Mouse (Mus musculus) myocyte (in vitro differentiated cells): Measurements from ENCODE around the gene Mrps27.

Source experiments
- CEBPB ChIP-seq: IDR thresholded peaks from 2 replicates; pipeline ENCODE4 v1.6.1; 2011; ENCODE audit warnings: mild to moderate bottlenecking, moderate library complexity; ENCODE audit not compliant: poor library complexity, insufficient read depth, severe bottlenecking
- POLR2A ChIP-seq: IDR thresholded peaks from one replicate; pipeline ENCODE4 v1.6.1; 2011; ENCODE audit warnings: low read depth, mild to moderate bottlenecking, control low read depth, moderate library complexity; ENCODE audit not compliant: insufficient read length
- TCF12 ChIP-seq: IDR thresholded peaks from one replicate; pipeline ENCODE4 v1.6.1; 2011; ENCODE audit warnings: mild to moderate bottlenecking, control low read depth; ENCODE audit not compliant: poor library complexity, insufficient read depth, severe bottlenecking

DNA sequence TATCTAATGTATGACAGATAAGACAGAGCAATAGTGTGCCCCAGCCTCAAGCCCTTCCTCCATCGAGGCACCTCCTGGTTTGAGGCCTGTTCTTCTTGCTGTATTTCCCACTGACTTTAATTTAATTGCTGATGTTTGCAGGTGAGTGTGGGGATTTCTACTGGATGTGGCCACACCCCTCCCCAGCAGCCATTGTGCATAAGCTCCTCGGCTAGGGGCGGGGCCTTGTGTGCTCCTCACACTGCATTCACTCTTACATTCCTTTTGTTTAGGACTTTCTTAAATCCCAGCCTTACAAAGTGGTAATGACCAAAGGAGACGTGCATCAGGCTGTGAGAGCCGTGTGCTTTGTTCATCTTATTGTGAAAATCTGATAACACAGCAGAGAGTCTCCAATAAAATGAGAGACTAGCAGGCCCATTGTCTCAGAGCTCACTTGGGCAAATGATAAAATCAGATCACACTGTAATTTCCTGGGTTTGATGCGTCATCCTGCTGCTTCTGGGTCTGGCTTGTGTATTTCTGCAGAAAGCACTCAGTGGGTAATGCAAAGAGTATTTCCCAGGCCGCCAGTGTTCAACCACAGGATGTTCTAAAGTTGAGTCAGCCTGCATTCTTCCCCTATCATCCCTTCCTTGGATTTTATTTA is 40.1 kb downstream of the Mrps27 start:
- no peak for TF ChIP-seq TCF12
- TF ChIP-seq POLR2A: no peak
- no peak for TF ChIP-seq CEBPB
